Mouse (Mus musculus) lung, embryonic 14.5 days (tissue): ENCODE data around the gene Rab3a. TPM values are rescaled to one million over a fixed set of nuclear protein-coding genes. Genes with fewer than 3 reads are reported as not detected.

Source experiments
- ATAC-seq: fragments of 200-750 bp; cut with Nextera tagmentation; 2 replicates; pipeline ENCODE4 v1.8.0; 2017; ENCODE audit warnings: mild to moderate bottlenecking, moderate TSS enrichment, moderate library complexity; ENCODE audit not compliant: insufficient read depth
- DNase-seq: peaks from one replicate; pipeline ENCODE4 v3.0.0-alpha.2; 2015
- H3K27ac ChIP-seq: fragments of 300-500 bp; sonication (generic); 2 replicates; pipeline ENCODE4 v1.5.1; 2014; ENCODE audit warnings: low read depth, mild to moderate bottlenecking, moderate library complexity
- H3K27me3 ChIP-seq: fragments of 300-500 bp; sonication (generic); 2 replicates; pipeline ENCODE4 v1.6.1; 2014; ENCODE audit warnings: low read length, control low read depth; ENCODE audit not compliant: insufficient read depth
- H3K36me3 ChIP-seq: fragments of 300-500 bp; sonication (generic); 2 replicates; pipeline ENCODE4 v1.6.1; 2014; ENCODE audit warnings: control low read depth; ENCODE audit not compliant: insufficient read depth
- H3K4me1 ChIP-seq: fragments of 300-500 bp; sonication (generic); 2 replicates; pipeline ENCODE4 v1.6.1; 2014; ENCODE audit warnings: antibody characterized with exemption, control low read depth; ENCODE audit not compliant: insufficient read depth
- H3K4me2 ChIP-seq: fragments of 300-500 bp; sonication (generic); 2 replicates; pipeline ENCODE4 v1.6.1; 2014; ENCODE audit warnings: mild to moderate bottlenecking
- H3K4me3 ChIP-seq: fragments of 300-500 bp; sonication (generic); 2 replicates; pipeline ENCODE4 v1.5.1; 2014; ENCODE audit warnings: low read depth, low read length
- H3K9ac ChIP-seq: fragments of 300-500 bp; sonication (generic); 2 replicates; pipeline ENCODE4 v1.6.1; 2014
- H3K9me3 ChIP-seq: fragments of 300-500 bp; sonication (generic); 2 replicates; pipeline ENCODE4 v1.6.1; 2016; ENCODE audit warnings: low read depth, low read length, control low read depth
- CTCF ChIP-seq: IDR thresholded peaks from 2 replicates; pipeline ENCODE4 v1.5.1; 2016; ENCODE audit warnings: antibody characterized with exemption, low read depth
- WGBS: fragments of 180-500 bp; shearing (Covaris S2); extraction: QIAGEN DNeasy Blood & Tissue Kit; methylation state at CpG from one replicate; pipeline ENCODE4 v1.1.7; 2014; 5-methylcytosine and 5-hydroxymethylcytosine counted together
- polyA plus RNA-seq: library from polyadenylated mRNA; unstranded; fragments of >200 nt; fragmentation: Nextera tagmentation; extraction: Ambion mirVana; gene quantifications from 2 replicates; pipeline ENCODE4 v1.2.1, GENCODE M21; 2014

Gene Rab3a
- polyA plus RNA-seq, 1 experiment from 2014 or later = 10.5 TPM

GRCm38 (mm10) chr8:70764676-70765075, 10.2 kb downstream of the Rab3a start:
- no peak for DNase-seq
- Histone ChIP-seq H3K4me2 (no peak overlapping the region), H3K9me3 (no peaks in the 10 kb centered on the region), H3K4me3 (no peak overlapping the region), H3K9ac (no peak overlapping the region), H3K27me3 (no peaks in the 10 kb centered on the region), H3K36me3 (peaks cover 25% of the 10 kb centered on the region), H3K4me1 (peaks cover 6% of the 10 kb centered on the region; the same call in 1 of the 2 replicates), H3K27ac (no peak overlapping the region)
- 90% methylated on average over 13 of the region's 13 CpGs for WGBS
- ATAC-seq = no peak
- TF ChIP-seq CTCF = no peak

GRCm38 (mm10) chr8:70765329-70765728, 10.8 kb downstream of the Rab3a start:
- Histone ChIP-seq H3K9me3 (no peaks in the 10 kb centered on the region), H3K4me1 (no peaks in the 10 kb centered on the region), H3K4me2 (peak overlapping the region; percentile 83), H3K9ac (peak overlapping the region; percentile 58), H3K36me3 (peaks cover 31% of the 10 kb centered on the region), H3K4me3 (peak overlapping the region; percentile 49), H3K27ac (no peak overlapping the region), H3K27me3 (no peaks in the 10 kb centered on the region)
- 68% methylated on average over 9 of the region's 9 CpGs for WGBS
- ATAC-seq = no peak
- TF ChIP-seq CTCF = no peak
- no peak for DNase-seq

- Histone ChIP-seq H3K4me1 (no peaks in the 10 kb centered on the region), H3K4me3 (peak overlapping the region; percentile 49), H3K4me2 (peak overlapping the region; percentile 83), H3K9ac (peak overlapping the region; percentile 58), H3K9me3 (no peaks in the 10 kb centered on the region), H3K27ac (peak overlapping the region; percentile 26), H3K27me3 (no peaks in the 10 kb centered on the region), H3K36me3 (peaks cover 38% of the 10 kb centered on the region)
- under 1% methylated on average over 34 of the region's 34 CpGs for WGBS
- DNase-seq (peak; percentile 59), ATAC-seq (no peak)
- 0 out of 2 replicates have a peak, but pooled peaks have one; percentile 1 for TF ChIP-seq CTCF
Measured at GRCm38 (mm10) chr8:70765838-70766570, 11.5 kb downstream of the Rab3a start.

GRCm38 (mm10) chr8:70766571-70767440, 12.3 kb downstream of the Rab3a start:
- WGBS = 6% methylated on average over 21 of the region's 21 CpGs
- ATAC-seq (peak; percentile 67), DNase-seq (peak; percentile 85)
- Histone ChIP-seq H3K9ac (peak overlapping the region; percentile 58), H3K27ac (peak overlapping the region; percentile 26), H3K36me3 (peaks cover 45% of the 10 kb centered on the region), H3K4me3 (peak overlapping the region; percentile 49), H3K4me1 (no peaks in the 10 kb centered on the region), H3K4me2 (peak overlapping the region; percentile 83), H3K27me3 (no peaks in the 10 kb centered on the region), H3K9me3 (no peaks in the 10 kb centered on the region)
- TF ChIP-seq CTCF = no peak

GRCm38 (mm10) chr8:70767503-70767902, 13.0 kb downstream of the Rab3a start:
- Histone ChIP-seq H3K4me3 (no peak overlapping the region), H3K27ac (no peak overlapping the region), H3K36me3 (peaks cover 52% of the 10 kb centered on the region), H3K4me2 (no peak overlapping the region), H3K4me1 (no peaks in the 10 kb centered on the region), H3K27me3 (no peaks in the 10 kb centered on the region), H3K9ac (no peak overlapping the region), H3K9me3 (no peaks in the 10 kb centered on the region)
- ATAC-seq (no peak), DNase-seq (no peak)
- 75% methylated on average over 6 of the region's 6 CpGs for WGBS
- no peak for TF ChIP-seq CTCF

GRCm38 (mm10) chr8:70768231-70768776, 13.8 kb downstream of the Rab3a start:
- DNase-seq (no peak), ATAC-seq (no peak)
- no peaks in the 10 kb centered on the region for H3K4me1 ChIP-seq
- H3K9ac ChIP-seq = no peak overlapping the region
- no peak for TF ChIP-seq CTCF
- no peak overlapping the region for H3K4me3 ChIP-seq
- WGBS = 92% methylated on average over 32 of the region's 32 CpGs
- no peaks in the 10 kb centered on the region for H3K9me3 ChIP-seq
- H3K27ac ChIP-seq = no peak overlapping the region
- H3K4me2 ChIP-seq = no peak overlapping the region
- H3K36me3 ChIP-seq = peaks cover 54% of the 10 kb centered on the region
- H3K27me3 ChIP-seq = no peaks in the 10 kb centered on the region

- Histone ChIP-seq H3K27me3 (no peaks in the 10 kb centered on the region), H3K9ac (no peak overlapping the region), H3K4me1 (no peaks in the 10 kb centered on the region), H3K4me3 (no peak overlapping the region), H3K36me3 (peaks cover 61% of the 10 kb centered on the region), H3K9me3 (no peaks in the 10 kb centered on the region), H3K4me2 (no peak overlapping the region), H3K27ac (no peak overlapping the region)
- ATAC-seq (no peak), DNase-seq (no peak)
- TF ChIP-seq CTCF = no peak
- WGBS = 79% methylated on average over 16 of the region's 16 CpGs
Measured at GRCm38 (mm10) chr8:70768956-70769355, 14.5 kb downstream of the Rab3a start.
